Mouse (Mus musculus) kidney, adult 11 months (tissue): ENCODE measurements around the gene Tmem88.

Experiments
- DNase-seq: peaks from one replicate; pipeline ENCODE4 v3.0.0; 2022

The Tmem88 gene

DNA sequence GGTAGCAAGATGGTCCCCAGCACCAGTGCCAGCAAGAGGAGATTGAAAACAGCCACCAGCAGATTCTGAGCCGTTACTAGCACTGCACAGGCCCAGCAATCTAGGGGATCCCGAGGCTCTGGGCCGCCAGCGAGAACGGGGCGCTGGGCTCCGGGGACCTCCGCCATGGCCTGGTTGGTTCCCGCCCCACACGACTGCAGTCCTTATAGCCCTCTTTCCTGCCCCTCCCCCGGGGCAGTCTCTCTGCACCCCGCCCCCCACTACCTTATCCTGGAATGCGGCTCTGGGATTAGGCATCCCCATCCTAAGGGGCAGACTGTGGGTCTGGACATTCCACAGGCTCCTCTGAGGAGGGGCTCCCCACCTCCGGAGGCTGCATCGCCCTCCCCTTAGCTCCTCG lies at the start of gene Tmem88:
Gene Tmem88 (minus strand): TSS at position 176 of the 400 bp plus-strand sequence.
- peak; percentile 50 for DNase-seq

DNA sequence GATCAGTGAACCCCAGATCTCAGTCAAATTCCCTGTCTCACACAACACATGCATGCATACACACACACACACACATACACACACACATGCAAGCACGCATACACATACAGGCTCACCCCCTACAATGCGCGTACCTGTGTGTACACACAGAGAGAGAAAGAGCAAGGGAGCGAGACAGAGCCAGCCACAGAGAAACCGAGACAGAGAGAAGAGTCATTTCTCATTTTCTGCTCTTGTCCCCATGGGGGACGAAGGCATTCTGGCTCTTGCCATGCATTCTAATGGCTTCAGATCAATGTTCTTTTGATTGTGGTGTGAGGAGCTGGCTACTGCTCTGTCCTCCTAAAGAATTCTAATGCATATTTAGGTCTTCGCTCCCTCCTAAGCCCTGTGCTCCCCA lies 49.3 kb upstream of the Tmem88 start:
- DNase-seq: no peak

GRCm38 (mm10) chr11:69443328-69443727 lies 45.3 kb upstream of the Tmem88 start:
- DNase-seq: no peak

- DNase-seq: no peak
Observed at GRCm38 (mm10) chr11:69437291-69437690, 39.3 kb upstream of the Tmem88 start.

DNA sequence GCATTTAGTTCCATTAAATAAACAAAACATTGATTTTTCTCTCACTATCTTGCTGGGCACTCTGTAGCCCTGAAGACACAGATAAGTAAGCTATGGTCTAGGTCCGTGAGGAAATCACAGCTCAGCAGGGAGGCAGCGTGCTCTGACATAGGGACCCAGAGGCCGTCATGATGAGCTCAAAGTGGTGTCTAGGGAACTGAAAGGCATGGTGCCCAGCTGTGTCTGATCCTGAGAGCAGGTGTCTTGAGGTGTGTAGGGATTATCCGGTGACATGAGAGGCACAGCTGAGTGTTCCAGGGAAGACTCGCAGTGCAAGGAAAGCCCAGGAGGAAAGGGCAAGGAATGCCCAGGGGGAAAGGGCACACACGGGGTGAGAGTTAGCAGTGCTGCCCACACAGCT lies 35.2 kb upstream of the Tmem88 start:
- no peak for DNase-seq

GRCm38 (mm10) chr11:69432640-69432982 lies 34.6 kb upstream of the Tmem88 start:
- no peak for DNase-seq

GRCm38 (mm10) chr11:69431829-69432639 lies 34.0 kb upstream of the Tmem88 start:
- peak; percentile 80 for DNase-seq

- DNase-seq: no peak
Observed at GRCm38 (mm10) chr11:69430631-69431030, 32.6 kb upstream of the Tmem88 start.

- DNase-seq: no peak
Observed at GRCm38 (mm10) chr11:69429313-69429712, 31.3 kb upstream of the Tmem88 start.

DNA sequence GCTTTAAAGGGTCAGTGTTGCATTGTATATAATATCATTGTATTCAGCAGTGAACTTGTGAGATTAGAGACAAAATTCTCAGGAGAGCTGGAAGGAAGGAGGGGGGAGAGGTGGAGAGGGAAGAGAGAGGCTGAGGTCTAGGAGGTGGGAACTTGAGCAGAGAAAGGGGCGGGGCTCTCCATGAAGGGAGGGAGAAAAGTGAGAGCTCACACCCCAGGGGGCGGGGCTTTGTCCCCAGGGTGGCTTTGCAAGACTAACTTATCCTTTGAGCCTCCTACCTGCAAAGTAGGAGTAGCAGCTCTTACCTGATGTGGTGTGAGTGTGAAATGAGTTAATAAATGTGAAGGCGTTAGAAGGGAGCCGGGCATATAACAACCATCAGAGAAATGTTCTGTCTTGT lies 30.7 kb upstream of the Tmem88 start:
- DNase-seq: peak; percentile 82

- no peak for DNase-seq
Observed at GRCm38 (mm10) chr11:69426246-69426645, 28.2 kb upstream of the Tmem88 start.

DNA sequence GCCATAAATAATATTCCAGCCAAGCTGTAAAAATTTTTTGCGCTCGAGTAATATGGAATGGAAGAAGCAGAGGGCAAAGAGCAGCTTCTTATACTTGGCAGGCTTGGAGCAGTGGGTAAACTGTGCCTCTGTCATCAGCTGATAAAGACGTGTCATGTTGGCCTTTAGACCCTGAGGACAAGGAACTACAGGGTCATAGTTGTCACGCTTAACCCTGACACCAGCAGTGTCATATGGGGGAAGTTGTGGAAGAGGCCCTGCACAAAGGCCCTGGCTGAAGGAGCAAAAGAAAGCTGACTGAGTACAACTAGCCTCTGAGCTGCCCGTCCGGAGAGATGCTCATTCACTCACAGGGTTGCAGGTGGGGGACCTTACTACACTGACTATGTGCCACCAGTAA lies 25.9 kb upstream of the Tmem88 start:
- DNase-seq: no peak

DNA sequence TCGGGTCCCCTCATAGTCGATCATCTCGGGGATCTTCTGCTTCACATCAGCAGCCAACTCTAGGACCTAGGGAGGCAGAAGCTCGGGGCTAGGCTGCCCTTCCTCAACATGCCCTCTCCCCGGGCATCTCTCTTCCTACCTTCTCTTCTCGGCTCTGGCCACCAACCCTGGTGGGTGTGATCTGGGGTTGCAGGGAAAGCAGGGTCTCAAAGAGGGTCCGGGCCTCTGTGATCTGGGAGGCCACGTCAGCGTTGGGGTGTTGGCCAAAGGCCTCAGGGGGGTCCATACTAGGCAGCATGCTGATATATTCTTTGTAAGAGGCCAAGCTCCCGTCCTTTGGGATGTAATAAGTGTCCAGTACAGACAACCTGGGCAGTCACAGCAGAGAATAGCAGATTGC lies 24.8 kb upstream of the Tmem88 start:
- no peak for DNase-seq

GRCm38 (mm10) chr11:69421131-69421977 lies 23.3 kb upstream of the Tmem88 start:
- DNase-seq: no peak

DNA sequence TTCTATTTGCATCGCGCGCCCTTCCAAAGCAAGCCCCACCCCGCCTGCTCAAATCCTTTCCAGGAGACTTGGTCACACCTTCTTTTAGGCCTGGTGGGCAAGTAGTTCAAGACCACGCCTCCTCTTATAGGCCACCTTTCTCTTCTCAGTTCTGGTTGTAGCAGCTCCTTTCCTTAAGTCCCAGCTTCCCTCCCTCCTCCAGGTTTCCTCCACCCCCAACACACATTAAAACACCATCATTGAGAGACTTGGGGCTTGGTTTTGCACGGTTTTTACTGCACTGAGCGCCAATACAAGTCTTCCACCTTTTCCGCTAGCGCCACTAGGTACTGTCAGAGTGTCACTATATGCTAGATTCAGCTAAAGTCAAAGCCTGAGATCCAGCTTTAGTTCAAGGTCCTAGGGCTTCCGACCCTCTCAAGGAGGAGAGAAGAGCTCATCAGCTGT lies 22.5 kb upstream of the Tmem88 start:
- DNase-seq: no peak

GRCm38 (mm10) chr11:69419813-69420553 lies 21.9 kb upstream of the Tmem88 start:
- peak; percentile 70 for DNase-seq

DNA sequence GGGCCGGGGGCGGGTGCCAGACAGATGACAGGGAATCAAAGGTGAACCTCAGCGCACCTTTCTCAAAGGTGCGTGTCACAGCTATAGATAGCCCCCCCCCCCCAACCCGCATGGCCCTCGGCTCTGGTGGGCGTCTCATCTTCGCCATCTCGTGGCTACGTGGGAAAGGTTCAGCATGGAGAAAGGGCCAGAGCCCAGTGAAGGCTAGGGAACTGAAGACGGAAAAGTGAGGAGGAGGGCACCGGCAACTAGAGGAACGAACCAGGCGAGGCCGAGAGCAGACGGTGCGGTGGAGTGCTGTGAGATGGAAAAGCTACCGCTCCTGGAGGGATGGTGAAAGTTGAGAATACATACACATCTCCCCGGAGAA lies 21.4 kb upstream of the Tmem88 start:
- peak; percentile 53 for DNase-seq

GRCm38 (mm10) chr11:69418481-69419442 lies 20.7 kb upstream of the Tmem88 start:
- peak; percentile 98 for DNase-seq

DNA sequence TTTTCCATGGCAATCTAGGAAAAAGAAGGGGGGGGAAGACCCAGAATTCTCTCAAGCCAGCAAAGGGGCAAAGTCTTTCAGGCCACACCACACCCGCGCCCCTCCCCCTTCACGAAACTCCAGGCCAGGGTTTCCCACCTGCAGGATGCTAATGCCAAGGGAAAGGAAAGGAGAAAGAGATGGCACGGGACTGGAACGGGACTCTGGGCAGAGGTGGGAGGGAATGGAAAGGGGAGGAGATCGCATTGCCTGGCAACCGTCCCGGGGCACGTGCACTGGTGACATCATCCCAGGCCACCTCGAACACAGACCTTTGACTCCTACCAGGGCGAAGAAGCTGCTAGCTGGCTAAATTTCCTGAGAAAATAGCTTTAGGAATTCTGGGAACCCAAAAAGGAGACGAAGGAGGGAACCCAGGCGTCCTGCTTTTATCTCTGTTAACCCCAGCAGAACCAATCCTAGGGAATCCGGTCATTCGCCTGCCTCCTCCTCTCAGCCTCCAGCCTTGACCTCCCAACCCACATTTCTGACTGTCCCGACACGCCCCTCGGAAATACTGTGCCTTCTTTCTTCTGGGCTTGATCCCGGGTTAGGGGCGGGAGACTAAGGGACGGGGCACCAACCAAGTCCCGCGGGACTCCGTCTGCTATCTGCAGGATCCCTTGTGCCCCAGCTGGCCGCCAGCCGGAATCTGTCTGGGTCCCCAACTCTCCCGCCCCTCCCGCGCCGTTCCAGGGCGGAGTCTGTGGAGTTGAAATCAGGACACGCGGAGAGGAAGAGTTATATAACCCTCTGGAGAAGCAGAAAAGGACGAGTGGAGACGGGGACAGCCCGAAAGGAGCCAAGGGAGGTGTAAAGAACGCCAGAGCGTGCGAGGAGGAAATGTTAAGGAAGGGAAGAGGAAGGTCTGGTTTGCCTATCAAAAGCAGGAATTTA lies 19.7 kb upstream of the Tmem88 start:
- peak; percentile 98 for DNase-seq

- DNase-seq: no peak
Observed at GRCm38 (mm10) chr11:69416921-69417448, 19.0 kb upstream of the Tmem88 start.

DNA sequence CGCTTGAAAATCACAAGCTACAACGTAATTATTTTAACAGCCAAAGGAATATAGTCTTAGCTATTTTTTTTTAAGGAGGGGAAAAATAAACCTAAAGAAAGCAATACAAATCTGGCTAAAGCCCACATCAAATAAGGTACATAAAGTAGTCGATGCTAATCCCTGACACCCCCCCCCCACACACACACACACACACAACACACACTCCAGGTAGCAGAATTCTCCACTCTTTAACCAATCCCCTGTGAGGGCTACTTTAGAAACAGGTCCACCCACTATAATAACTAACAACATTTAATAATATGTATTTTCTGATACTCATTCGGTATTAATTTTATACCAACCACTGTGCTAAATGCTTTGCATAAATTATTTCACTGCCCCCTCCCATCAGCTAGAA lies 18.5 kb upstream of the Tmem88 start:
- DNase-seq: no peak
